Mouse (Mus musculus): ENCODE measurements around the gene Prss57. TPM values are rescaled to one million over a fixed set of nuclear protein-coding genes. Genes with fewer than 3 reads are reported as not detected.

The Prss57 gene
- total RNA-seq (2021): under 1 TPM in 1 of 2 experiments, not detected in 1; 0.11 TPM
- long read RNA-seq, experiment 1: 0 reads
- long read RNA-seq, experiment 2: 0 reads

- no peak for DNase-seq
Measured at GRCm38 (mm10) chr10:79790861-79791260, at the start of gene Prss57. Gene Prss57, minus strand, starts transcription at chr10:79790961.

DNA sequence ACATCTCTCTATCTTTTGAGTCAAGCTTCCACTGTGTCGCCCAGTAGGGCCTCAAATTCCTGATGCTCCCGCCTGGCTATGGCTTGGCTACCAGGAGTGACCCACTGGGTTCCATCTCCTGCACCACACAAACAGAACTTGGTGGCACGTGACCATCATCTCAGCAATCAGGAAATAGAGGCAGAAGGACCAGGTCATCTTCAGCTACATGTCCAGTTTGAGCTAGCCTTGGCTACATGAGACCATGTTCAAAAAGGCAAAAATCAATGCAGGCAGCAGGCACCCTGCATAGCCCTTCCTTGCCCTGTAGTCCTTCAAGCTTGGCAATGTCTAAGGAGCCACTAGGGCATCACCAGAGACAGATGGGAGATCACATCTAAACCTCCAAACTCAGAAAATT is 49.3 kb upstream of the Prss57 start:
- DNase-seq: no peak

DNA sequence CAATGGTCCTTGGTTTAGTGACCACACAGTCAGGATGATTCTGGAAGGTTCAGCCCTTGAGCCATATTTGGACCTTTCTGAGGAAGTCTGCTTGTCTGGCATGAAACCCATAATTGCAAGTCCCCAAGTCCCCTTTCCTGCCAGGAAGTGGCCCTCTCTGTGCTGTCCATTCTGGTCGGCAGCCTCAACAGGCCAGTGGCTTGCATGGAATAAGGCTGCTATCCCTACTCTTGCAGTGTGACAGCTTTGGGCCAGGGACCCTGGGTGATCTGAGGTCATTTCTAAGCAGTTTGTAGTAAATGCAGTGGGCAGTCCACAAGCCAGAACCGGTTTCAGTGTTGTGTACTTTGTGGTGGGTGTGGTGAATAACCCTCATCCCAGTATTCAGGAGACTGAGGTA is 47.4 kb upstream of the Prss57 start:
- no peak for DNase-seq

- DNase-seq: no peak
Measured at GRCm38 (mm10) chr10:79836918-79837317, 46.2 kb upstream of the Prss57 start.

DNA sequence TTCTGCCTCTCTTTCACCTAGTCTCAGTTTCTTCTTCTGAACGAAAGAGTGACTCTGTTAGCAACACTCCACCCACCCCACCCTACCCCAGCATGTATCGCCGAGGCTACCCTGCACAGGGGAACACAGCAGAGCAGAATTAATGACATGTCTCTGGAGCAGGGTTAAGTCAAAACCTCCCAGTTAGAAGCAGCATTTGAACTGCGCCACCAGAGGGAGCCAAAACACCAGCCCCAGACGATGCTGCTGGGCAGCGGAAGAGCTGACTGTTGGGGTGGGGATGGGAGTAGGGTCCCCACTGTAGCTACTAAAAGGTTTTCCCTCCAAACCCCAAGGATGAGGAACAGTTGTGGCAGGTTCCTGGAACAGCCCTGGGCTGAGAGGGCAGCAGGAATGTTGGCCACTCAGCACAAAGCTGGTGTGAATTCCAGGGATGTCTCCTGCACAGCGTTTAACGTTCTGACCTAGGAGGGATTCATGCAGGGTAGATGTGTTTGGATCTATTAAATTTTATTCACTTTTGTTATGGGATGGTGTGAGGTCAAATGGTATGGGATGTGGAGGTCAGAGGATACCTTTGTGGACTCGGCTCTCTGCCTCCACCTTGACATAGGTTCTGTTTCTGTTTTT is 44.1 kb upstream of the Prss57 start:
- DNase-seq: peak; percentile 80

GRCm38 (mm10) chr10:79832786-79833181 is 42.0 kb upstream of the Prss57 start:
- no peak for DNase-seq

DNA sequence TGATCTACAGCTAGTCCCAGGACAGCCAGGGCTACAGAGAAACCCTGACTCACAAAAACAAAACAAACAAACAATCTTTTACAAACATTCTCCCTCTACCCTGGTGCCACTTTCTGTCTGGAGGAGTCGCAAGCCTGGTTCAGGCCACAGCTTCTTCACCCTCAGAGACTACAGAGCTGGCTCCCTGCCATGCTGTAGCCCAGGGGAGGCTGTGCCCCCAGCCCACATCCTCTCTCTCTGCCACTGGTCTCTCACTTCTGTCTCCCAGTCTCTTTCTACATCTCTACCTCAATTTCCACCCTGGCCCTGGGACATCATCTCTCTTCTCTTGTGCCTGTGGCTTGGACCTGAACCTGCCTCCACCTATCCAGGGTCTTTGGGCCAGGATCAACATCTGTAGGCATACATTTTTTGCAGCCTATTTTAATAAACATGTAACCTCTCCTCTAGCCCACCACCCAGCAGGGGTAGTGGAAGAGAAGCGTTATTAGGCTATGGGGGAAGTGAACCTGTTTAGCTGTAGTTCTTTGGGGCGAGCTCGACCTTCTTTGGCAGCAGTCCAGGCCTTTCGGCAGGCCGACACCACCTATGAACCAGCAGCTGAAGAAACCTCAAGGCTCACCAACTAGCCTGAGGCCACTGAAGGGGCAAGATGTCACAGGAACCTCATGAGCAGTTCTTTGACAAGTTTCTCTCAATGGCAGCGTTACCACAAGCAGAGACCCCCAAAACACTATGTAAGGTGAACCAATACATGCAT is 41.4 kb upstream of the Prss57 start:
- DNase-seq: no peak

- DNase-seq: no peak
Measured at GRCm38 (mm10) chr10:79831583-79831982, 40.8 kb upstream of the Prss57 start.

DNA sequence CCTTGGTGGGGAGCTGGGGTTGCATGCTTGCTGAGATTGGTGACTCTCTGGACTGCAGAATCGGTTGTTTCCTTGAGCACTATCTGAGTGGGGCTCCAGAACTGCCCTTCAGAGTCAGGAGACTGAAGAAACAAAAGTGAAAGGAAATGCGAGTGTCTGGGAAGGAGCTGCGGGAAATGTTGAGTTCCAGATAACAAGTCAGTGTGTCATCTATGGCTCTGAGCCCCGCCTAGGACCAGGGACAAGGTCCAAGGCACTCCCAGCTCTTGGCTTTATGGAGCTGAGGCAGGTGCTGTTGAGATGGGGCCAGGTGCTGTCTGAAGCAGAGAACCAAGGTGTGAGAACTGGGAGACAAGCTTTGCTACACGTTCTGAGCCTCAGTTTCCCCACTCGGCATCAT is 33.7 kb upstream of the Prss57 start:
- DNase-seq: no peak

DNA sequence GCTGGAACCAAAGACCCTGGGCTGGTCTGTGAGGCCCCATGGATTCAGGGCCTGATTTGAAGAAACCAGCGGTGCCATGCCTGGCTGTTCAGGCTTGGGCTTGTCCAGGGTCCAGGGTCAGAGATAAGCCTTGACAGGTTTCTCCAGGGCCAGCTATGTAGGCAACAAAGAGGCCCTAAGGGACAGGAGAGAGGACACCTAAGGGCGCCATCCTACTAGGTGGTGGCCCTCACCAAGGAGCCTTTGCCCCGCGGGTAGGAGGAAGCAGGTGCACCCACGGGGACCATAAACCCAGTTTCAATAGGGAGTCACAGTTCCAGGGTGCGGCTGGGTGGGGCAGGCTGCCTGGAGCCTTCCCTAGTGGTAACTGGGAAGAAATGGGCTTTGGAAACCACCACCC is 32.2 kb upstream of the Prss57 start:
- DNase-seq: no peak

GRCm38 (mm10) chr10:79822372-79822771 is 31.6 kb upstream of the Prss57 start:
- no peak for DNase-seq

DNA sequence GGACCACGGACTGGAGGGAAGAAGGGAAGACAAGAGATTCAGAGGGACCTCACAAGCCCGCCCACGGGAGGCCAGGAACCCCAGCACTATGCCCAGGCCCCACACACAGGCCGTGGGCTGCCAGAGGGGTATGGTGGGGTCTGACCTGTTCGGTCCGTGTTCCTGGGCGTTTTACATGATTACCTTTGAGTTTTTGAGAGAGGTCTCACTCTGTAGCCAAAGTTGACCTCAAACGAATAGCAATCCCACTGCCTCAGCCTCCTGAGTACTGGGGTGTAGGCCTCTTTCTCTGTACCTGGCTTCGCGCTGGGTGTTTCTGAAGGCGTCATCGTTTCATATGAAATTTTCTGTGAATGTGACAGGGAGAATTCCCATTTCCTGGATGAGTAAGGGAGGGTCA is 31.0 kb upstream of the Prss57 start:
- DNase-seq: no peak

- no peak for DNase-seq
Measured at GRCm38 (mm10) chr10:79820782-79821181, 30.0 kb upstream of the Prss57 start, which contains the start of gene Misp. Gene Misp, plus strand, starts transcription at chr10:79820989.

GRCm38 (mm10) chr10:79820277-79820676 is 29.5 kb upstream of the Prss57 start:
- DNase-seq: no peak

DNA sequence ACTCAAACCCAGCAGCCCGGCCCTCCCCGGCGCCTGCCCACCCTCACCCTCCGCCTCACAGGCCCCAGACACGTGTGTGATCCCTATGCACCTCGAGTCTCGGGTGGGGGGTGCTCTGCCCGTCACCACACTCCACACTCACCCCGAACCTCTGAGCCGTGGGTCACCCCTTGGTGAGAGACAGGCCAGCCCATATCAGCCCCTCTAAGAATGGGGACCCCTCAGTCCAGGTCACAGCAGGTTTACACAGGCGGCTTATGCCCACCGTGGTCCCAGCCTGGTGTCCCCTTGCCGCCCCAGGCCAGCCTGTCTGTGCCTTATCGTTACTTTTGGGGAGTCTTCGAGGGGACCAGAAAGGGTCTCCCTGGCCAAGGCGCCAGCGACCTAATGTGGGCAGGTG is 28.8 kb upstream of the Prss57 start:
- no peak for DNase-seq

GRCm38 (mm10) chr10:79818225-79818624 is 27.5 kb upstream of the Prss57 start:
- DNase-seq: no peak

DNA sequence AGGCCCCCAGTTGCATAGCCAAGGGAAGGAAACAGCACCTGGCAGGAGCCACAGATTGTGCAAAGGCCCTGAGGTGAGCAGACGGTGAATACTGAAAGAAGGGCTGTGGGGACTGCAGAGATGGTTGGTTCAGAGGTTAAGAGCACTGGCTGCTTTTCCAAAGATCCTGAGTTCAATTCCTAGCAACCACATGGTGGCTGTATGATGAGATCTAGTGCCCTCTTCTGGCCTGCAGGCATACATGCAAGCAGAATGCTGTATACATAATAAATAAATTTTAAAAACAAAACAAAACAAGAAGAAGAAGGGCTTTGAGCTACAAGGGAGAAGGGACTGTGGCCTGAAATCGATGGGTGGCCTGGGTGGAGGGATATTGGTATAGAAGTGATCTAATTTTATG is 26.4 kb upstream of the Prss57 start:
- DNase-seq: no peak

DNA sequence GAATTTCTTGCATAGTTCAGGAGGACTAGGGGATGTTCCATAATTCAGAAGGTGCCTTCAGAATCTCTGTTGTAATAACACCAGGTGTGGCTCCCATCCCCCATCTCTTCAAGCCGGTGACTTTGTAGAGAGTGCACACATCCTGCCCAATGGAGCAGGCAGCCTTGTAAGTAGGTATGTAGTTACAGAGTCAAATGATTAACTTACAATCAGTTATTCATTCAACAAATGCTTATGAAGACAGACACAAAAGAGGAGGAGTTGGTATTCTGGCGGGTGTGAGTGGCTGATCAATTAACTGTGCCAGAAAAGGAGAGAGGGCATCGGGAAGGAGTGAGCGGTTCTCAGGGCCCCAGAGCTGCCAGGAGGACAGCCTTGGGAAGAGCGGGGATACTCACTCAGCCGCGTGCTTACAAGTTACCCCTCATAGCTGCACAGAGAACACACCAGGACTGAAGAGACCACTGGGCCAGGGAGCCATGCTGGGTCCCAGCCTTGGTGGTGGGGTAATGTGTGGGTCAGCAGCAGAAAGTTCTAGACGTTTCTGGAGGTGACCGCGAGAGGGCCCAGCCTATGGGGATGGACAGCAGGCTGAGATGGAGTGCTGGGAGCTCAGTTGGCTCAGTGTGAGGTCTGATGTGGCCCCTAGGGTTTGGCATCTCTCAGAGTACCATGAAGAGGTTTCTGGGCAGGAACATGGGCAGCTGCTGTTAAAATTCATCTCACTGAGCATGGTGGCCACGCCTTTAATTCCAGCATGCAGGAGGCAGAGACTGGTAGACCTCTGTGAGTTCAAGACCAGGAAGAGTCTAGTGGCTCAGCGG is 25.1 kb upstream of the Prss57 start:
- no peak for DNase-seq

DNA sequence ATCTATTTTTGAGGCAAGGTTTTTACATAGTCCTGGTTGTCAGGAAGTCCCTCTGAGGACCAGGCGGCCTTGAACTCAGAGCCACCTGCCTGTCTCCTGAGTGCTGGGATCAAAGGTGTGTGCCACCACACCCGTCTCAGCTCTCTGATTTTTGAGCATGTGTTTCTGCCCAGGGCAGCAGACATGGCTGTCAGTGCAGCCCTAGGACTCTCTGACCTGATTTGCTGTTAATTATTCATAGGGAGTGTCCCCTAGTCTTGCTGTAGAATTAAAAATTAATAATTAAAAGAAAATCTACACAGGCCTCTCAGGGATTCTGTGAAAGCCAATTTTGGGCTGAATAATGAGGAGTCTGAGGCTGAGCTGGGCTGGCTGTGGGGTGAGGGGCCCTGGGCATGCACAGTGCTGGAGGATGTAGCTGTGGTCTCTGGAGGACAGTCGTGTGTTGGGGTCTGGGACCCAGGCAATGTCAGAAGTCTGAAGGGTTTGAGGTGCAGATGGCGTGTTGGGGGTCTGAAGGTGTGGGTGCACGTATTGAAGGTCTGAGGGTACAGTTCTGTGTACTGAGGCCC is 23.6 kb upstream of the Prss57 start:
- DNase-seq: no peak

GRCm38 (mm10) chr10:79811736-79812637 is 21.2 kb upstream of the Prss57 start:
- DNase-seq: peak; percentile 88

GRCm38 (mm10) chr10:79808728-79809127 is 18.0 kb upstream of the Prss57 start:
- no peak for DNase-seq

- DNase-seq: no peak
Measured at GRCm38 (mm10) chr10:79807826-79808225, 17.1 kb upstream of the Prss57 start.
